Mouse (Mus musculus) 3T3-L1 (cell line): Measurements from ENCODE around the gene Gorasp1.

ENCODE experiments used
- DNase-seq: peaks from one replicate; pipeline ENCODE4 v3.0.0-alpha.2; 2015; ENCODE audit warnings: low read depth, low spot score

The Gorasp1 gene

DNA sequence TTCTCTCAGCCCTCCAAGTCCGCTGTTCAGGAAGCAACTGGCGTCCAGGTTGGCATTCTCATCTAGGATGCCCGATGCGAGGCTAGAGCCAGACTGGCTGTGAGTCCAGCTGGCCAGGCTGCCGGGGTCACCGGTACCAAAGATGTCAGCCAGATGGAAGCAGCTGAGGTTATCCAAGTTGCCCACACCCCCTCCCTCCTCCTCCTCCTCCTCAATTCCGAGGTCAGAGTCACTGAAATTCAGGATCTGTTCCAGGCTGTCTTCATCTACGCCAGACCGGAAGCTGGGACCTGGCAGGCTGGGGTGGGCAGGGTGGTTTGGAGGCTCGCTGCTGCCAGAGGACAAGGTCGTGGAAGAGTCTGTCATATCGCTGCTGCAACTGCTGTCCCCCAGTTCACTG, 35.2 kb upstream of the Gorasp1 start:
- no peak for DNase-seq

DNA sequence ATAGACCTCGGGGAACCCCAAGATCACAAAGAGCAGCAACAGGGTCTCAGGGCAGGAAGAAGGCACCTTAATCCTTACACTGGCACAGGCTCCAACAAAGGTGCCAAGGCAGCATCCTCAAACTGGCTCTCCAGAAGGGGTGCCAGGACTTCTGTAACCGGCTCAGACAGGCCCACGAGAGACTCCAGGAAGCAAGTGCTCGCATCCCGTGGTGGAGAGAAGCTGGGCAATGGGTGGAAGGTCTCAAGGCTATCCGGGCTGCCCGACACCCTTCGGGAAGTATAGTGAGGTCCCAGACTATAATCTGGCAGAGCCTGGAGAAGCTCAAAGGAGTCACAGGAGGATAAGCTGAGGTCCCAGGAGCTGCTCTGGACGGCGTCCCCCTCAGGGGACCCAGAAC, 34.8 kb upstream of the Gorasp1 start:
- DNase-seq: no peak

DNA sequence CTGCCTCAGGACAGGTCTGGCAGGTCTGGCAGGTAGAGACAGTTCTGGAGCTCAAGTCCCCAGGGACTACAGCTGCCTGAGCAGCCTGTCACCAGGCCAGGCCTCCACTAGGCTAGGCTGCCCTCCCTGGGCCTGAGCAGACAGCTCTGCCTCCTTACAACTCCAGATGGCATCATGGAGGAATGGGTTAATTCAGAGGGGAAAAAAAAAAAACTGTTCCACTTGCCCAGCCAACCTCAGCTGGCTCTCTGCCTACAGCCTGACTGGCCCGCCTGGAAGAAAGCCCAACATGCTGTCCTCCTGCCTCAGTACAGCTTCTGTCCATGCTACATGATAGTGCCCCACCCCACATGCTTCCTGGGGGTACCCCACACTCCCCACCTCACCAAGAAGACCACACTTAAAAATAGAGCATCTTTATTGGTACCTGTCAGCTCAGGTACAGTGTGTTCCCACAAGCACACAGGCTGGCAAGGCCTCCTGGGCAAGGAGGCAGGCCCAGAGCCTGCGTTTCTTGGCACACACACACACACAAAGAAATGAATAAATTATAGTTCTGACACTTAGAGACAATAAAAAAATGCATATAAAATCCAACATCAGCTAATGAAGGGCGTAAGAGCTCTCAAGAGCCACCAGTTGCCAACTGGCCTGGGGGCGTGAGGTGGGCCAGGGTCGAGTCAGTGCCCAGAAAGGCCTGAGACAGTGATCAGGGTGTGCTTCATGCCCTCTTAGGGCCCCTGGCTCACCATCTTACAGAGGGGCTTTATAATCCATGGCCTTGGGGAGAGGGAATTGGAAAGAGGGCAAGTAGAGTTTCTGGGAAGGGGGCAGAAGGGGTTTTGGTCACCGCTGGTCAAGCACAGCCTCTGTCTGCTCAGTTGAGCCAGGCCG, 33.6 kb upstream of the Gorasp1 start:
- DNase-seq: peak; percentile 83

DNA sequence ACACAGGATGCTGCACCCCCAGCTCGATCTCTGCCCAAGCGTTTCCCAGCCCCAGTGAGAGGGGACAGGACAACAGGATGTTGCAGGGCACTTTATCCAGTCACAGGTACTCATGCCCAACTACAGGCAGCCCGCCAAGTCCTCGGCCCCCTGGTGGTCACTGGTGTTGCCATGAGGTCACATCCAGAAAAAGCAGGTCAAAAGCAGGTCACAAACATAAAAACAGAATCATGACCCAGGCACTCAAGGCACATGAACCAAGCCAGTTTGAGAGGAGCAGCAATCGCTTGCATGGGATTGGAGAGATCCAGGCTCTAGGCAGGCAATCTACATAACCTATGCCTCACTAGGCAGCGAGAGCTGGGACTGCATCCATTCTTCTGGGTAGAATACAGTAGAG, 32.9 kb upstream of the Gorasp1 start:
- DNase-seq: peak; percentile 58

DNA sequence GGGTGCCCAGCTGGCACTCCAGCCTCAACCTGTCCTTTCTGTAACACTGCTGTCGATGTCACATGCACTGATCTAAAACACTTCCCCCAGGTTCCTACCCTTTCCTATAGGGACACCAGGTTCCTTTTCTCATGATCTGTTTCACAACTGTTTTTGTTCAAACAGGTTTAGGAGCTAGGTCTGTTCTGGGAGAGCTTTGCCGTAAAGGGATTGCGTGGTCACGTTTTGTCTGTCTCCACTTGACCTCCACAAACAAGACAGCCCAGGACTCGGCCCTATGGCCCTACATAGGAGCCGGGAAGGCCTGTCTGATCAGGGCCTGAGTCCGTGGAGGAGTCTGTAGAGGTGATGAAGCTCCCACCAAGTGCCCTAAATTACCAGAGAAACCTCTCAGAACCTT, 32.4 kb upstream of the Gorasp1 start:
- no peak for DNase-seq

DNA sequence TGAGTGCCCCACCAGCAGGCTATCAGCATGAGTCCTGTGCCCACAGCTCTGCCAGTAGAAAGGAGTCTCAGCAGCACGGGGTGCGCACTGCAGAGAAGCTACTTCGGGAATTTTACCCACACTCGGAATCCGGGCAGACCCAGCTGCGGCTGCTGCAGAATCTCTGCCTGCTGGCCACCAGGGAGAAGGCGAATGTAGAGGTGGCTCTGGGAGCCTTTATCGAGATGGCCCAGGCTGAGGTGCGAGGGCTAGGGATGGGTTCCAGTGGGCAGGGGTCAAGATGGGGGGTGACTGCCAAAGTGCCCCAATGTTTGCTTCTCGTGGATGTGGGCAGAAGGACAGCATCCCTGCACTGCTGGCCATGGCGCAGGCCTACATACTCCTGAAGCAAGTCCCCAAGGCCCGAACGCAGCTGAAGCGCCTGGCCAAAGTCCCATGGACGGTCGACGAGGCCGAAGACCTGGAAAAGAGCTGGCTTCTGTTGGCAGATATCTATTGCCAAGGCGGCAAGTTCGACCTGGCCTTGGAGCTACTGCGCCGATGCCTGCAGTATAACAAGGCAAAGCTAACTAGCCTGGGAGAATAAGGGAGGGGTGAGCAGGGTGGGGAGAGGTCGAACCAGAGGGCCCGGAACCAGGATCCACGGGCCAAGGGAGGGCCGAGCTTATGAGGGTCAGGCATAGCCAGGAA, 29.0 kb upstream of the Gorasp1 start:
- DNase-seq: no peak

DNA sequence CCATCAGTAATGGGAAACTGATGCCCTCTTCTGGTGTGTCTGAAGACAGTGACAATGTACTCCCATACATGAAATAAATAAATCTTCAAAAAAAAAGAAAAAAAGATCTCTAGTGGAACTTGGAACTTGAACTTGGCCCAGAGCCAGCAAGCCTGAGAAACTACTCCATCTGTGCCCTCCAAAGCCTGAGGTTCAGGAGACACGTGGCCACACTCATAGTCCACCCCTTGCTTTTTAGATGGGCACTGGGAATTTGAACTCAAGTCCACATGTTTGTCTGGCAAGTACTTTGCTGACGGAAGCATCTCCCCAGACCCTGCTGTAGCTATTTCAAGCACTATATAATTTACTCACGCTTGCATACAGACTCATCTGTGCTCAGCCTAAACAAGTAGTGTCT, 27.8 kb upstream of the Gorasp1 start:
- no peak for DNase-seq

DNA sequence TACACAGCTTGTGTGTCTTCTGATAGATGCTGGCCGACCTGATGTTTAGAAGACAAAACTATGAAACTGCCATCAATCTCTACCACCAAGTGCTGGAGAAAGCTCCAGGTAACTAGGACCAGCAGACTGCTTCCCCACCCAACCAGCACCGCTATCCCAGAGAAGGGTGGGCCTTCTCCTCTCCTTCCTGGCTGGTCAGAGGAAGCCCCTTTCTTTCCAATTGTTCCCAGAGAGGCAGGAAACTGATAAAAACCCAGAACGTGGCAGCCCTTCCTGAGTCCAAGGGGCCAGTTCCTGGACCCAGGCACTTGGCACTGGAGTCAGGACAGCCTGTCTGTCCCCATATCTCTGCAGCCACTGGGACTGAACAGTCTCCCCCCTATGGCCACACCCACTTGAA, 26.8 kb upstream of the Gorasp1 start:
- DNase-seq: no peak

DNA sequence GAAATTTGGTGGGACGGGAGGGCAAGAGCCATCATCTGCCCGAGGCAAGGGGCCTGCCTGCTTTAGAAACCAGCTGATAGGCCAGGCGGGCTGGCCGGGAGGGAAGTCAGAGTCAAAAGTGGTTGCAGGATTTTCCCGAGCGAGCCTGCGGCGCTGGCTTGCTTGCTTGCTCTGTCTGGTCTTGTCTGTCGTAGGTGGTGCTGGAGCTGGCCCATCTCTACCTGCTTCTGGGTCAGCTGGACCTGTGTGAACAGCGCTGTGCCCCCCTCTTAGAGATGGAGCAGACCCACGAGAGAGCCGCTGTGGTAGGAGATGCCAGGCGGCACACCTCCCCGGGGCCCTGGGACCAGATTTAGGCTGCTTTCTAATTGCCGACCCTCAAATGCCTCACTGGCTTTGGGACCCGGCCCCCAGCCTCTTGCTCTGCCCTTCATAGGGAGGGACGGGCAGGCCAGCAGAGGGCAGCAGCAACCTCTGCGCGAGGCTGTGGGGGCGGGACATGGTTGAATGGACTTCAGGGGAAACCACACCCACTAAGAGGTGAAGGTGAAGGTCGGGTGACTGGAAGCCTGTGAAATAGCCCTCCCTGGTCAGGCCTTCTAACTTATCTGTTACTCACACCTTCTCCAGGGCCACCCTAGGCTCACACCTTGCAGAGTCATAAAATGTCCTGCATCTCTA, 25.8 kb upstream of the Gorasp1 start:
- DNase-seq: peak; percentile 25

DNA sequence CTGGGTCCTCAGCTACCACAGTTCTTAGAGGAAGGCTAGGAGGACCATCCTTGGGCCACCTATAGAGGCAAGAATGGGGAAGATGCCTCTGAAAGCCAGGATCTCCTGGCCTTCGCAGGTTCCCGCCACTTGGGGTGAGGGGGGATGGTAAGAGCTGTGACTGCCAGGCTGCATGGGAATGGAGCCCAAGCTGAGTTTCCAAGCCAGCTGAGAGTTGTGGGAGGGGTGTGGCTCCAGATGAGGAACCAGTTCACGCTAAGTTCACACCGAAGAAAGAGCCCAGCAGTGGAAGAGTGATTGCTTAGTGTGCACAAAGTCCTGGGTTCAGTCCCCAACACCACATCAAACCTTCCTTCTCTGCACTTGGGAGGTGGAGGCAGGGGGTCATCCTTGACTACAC, 24.9 kb upstream of the Gorasp1 start:
- DNase-seq: peak; percentile 14

DNA sequence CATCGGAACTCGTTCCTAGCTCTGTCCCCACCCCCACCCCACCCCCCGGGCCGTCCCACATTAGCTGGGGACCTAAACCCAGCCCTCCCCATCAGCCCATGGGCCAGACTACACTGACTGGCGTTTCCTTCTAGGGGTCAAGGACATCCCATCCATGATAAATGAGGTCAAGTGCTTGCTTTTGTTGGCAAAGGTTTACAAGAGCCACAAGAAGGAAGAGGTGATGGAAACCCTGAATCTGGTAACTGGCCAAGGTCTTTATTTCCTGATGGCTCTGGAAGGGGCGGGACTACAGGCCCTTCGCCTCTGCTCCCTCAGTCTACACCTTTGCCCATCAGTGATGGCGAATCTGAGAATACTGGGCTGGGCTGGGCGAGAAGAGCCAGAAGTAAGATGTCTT, 21.5 kb upstream of the Gorasp1 start:
- DNase-seq: no peak

DNA sequence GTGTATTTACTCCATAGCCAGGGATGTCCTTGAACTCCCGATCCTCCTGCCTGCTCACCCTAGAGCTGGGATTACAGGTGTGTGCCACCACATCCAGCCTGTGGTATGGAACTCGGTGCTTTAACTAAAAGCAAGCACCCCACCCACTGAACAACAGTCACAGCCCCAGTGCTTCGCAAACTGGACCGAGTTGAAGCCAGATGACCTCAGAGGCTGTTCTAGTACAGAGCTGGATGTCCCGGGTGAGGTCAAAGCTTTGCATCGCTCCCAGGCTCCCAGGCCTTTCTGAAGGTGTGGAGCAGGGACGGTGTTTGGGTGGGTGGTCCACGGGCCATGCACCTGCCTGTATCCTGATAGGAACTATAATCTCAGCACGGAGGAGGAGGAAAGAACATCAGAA, 14.0 kb upstream of the Gorasp1 start:
- no peak for DNase-seq

DNA sequence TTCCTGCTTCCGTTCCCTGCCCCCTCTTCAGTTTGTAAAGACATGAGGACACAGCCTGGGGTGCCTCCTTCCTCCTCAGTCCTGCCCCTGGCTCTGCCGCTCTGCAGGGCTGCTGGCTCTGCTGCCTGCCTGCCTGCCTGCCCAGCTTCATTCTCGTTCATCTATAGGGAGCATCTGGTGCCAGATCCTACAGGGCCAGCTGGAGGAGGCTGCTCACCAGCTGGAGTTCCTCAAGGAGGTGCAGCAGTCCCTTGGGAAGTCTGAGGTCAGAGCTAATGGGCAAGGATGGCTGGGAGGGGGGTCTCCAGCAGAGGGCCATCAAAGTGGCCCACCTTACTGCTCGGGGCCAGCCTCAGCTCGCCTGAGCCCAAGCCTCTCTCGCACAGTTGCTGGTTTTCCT, 13.1 kb upstream of the Gorasp1 start:
- no peak for DNase-seq

DNA sequence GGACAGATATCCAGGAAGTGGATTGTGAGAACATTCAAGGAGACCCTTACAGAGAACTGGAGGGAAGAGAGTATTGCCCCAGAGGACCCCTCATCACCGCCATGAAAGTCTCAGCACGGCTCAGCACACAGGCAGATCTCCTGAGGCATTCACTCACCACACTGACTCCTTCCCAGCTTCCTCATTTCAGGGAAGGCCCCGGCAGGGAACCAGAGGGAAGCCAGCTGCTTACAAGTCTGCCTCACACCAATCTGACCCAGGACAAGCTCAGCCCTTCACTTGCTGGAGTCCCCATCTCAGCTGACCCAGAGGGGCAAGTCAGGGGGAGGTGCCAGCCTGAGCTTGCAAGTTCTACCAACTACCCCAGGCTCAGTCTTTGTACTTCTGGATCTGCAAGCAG, 11.4 kb upstream of the Gorasp1 start:
- no peak for DNase-seq

DNA sequence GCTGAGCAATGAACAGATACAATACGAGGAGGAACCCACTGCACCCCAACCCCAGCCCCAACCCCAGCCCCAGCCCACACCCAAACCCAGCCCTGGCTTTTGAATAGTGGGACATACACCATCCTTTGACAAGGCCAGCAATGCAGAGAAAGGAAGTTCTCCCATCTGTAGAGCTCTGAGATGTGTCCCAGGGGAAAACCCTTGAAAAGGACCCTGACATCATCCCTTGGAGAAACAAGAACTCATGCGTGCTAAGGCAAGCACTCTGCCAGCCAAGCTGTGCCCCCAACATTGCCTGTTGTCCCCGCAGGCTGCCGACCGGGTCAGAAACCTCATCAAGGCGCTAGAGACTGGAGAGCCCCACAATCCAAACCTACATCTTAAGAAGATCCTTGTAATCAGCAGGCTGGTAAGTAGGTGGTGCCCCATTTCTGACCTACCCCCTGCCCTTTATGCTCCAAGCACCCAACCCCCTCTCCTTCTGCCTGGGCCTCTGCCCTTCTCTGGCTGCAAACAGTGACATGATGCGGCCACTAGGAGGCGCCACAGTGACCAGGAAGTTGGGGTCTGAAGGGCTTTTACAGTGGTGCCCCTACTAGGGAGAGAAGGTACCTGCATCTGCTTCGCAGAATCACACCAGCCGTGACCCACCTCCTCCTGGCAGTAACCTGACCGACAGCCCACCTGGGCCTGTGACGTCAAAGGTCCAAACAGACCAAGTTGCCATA, 8.0 kb upstream of the Gorasp1 start:
- peak; percentile 15 for DNase-seq

DNA sequence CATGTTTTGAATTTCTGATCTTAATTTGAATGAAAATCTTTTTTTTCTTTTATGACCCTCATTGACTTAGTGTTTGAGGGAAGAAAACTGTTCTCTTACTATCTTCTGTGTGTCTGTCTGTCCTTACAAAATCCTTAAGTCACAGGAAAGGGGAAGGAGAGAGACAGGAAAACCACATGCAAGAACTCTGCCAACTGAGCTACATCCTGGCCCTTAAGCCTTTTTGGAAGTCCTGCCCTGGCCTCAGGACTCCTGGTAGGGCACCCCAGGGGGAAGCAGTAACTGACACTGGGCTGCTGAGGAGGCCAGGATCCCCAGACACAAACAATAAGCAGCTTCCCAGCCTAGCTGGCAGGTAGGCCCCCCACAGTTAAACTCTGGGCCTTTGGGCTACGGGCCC, 6.0 kb upstream of the Gorasp1 start:
- DNase-seq: no peak

DNA sequence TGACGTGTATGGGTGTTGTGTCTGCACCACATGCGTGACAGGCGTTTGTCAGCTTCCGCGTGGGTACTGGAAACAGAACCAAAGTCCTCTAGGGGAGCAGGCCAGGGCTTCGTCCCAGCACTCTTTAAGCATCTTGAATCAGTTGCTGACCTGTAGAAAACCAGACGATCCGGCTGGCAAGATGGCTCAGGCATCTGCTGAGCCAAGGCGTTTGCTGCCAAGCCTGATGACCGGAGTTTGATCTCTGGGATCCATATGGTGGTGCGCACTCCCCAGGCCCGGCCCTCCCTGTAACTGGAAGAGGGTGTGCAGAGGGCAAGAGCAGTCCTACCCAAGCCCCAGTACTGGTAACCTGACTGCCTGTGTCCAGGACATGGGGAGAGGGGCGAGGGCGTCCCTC, 4.5 kb upstream of the Gorasp1 start:
- no peak for DNase-seq

DNA sequence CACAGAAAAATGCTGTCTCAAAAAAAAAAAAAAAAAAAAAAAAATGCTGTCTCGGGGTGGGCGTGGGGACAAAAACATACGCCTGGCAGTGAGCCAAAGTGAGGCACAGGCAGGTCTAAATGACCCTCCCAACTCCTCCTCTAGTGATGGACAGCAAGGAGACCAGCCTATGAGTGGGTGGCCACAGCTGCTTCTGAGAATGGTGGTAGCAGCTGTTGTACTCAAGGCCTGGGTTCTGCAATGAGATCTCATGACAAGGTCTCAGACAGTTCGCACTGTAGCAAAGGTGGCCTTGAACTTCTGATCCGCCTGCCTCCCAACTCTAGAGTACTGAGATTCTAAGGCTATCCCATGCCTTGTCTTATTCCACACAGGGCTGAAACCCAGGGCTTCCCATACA, 4.0 kb upstream of the Gorasp1 start:
- no peak for DNase-seq

DNA sequence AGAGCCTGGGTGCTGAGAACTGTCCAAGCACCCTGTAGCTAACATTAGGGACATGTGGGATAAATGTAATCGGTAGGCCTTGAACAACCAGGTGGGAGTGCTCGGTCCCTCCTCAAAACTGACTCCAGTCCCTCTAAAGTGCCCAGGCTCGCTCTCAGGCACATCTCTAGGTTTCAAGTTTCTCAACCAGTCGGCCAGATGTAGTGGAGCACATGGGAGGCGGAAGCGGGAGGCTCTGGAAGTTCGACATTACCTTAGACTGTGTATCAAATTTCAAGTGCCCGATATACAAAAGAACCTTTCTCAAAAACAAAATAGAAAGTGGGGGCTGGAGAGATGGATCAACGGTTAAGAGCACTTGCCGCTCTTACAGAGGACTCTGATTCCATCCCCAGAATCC, 2.3 kb upstream of the Gorasp1 start:
- no peak for DNase-seq

DNA sequence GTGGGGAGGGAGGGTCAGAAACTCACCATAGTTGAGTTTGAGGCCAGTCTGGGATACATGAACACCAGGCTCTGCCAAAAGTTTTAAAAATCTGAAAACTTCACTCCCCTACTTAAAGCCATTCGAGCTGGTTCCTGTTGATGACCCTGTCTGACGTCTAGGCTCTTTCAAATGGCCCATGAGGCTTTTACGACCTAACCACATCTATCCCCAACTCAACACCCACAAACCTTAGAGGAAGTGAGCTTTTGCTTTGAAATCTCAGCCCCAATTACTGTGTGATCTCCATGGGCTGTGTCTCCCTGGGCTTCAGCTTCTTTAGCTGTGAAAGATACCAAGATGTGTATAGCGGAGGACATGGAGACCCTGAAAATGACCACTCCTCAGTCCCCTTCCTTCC, 1.1 kb upstream of the Gorasp1 start:
- DNase-seq: no peak

DNA sequence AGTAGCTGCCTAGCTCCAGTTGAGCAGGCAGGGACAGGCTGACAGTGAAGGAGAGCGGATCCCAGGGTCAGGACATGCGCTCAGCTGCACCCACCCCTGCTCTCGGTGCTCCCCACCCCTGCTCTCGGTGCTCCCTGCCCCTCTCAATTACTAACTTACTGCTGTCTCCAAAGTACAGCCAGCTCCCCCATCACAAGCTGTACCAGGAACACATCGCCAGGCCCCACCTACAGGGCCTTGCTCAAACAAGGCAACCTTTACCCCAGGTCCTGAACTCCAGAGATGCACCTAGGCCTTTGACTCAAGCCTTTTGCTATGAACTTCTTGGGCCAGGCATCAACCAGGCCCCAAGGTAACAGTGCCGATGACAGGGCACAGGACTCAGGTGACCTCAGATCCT, 3.7 kb downstream of the Gorasp1 start:
- no peak for DNase-seq

DNA sequence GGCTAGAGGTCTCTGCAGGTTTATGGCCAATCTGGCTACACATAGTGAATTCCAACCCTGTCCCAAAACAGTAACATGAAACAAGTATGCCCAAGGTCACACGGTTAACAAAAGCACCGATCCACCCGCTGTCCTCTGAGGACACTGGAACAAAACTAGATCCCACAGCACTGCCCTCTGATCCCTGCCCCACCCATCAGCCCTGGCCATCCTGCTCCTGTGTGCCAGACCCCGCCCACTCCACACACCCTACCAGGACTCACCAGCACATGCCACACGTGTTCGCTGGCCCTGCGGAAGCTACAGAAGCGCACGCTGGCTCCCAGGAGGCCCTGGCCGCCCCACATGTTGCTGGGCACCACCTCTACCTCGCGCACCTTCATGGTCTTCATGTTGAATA, 5.0 kb downstream of the Gorasp1 start:
- DNase-seq: no peak
